Mouse (Mus musculus) cerebellum, postnatal 36 days (tissue): ENCODE results near the gene Zfp146.
"Not testable (repeated sequence)": the region's sequence is repeated elsewhere in the genome, so short reads cannot be mapped to it uniquely, and the experiment has no call there.

ENCODE experiments used
- DNase-seq, 2 experiments: peaks; one replicate each; pipeline ENCODE4 v3.0.0; 2021 to 2022; ENCODE audit warnings: mixed read lengths in 2 of 2

Zfp146 gene

GRCm38 (mm10) chr7:30169583-30170282 lies at the start of gene Zfp146:
TSS of gene Zfp146 (minus strand) at chr7:30169750.
- peak; percentile 90 to 95 for DNase-seq

GRCm38 (mm10) chr7:30217277-30217676 lies 47.7 kb upstream of the Zfp146 start:
- DNase-seq, result no peak

DNA sequence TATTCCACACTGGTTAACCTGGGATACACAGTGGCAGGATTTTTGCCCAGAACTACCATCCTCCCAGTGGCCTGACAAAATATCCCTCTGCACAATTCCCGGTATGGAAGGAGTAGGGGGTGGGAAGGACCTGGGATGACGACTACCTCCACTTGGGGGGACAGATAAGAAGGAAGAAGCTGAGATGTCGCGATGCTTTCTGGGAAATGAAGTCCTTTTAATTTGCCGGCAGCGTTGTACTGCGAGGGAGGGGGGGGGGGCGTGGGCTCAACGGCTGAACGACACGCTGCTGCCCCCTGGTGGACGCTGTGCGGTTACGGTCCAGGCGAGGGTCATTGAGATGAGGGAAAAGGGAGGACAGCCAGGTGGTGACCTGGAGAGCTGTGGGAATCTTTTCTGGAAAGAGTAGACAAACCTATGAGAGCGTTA lies 47.2 kb upstream of the Zfp146 start:
- peak; percentile 83 to 87 for DNase-seq

DNA sequence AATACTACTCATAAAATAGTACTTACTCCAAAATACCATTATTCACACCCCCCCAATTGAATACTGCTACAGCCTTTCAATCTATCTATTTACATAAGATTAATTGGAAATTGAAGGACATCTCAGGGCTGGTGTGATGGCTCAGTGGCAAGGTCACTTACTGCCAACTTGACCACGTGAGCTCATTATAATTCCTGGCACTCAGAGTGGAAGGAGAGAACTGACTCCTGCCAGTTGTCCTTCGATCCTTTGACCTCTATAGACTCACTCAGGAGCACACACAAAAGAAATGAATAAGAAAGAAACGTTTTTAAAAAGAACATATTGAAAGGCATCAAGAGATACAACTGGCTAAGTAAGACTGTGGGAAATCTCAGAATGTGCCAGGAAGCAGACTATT lies 46.3 kb upstream of the Zfp146 start:
- no peak for DNase-seq

DNA sequence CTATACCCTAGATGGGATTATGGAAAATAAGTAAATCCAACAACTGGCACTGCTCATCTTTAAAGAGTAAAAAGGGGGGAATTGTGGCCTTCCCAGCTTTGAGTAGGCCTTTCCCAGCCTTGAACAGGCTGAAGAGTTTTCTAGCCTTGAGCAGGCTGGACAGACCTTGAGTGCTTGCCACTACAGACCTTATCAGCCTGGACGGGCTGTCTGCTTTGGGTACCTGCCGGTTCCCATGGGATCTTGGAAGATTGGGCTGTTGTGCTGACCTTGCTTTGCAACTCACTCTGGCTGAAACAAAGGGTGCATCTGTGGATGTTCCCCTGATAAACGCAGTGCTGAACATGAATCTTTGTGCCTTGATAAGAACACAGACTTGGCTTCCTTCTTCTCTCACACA lies 44.3 kb upstream of the Zfp146 start:
- DNase-seq, result no peak

- DNase-seq, result no peak
Observed at GRCm38 (mm10) chr7:30211025-30211424, 41.5 kb upstream of the Zfp146 start.

DNA sequence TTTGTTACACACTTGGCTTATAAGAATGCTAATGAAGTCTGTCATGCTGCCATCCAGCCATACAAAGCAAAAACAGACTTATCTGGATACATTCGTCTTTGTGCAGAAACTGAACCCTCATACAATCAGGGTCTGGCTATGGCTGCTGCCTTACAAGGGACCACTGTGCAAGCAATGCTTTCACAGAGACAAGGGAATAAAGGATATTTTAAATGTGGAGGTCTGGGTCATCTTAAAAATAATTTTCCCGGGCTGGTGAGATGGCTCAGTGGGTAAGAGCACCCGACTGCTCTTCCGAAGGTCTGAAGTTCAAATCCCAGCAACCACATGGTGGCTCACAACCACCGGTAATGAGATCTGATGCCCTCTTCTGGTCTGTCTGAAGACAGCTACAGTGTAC lies 36.8 kb upstream of the Zfp146 start:
- not testable (repeated sequence) for DNase-seq

- peak; percentile 77 to 88 for DNase-seq
Observed at GRCm38 (mm10) chr7:30205383-30205782, 35.8 kb upstream of the Zfp146 start.

- no peak for DNase-seq
Observed at GRCm38 (mm10) chr7:30204380-30204779, 34.8 kb upstream of the Zfp146 start.

- peak; percentile 55 to 68 for DNase-seq
Observed at GRCm38 (mm10) chr7:30202895-30203690, 33.5 kb upstream of the Zfp146 start.

DNA sequence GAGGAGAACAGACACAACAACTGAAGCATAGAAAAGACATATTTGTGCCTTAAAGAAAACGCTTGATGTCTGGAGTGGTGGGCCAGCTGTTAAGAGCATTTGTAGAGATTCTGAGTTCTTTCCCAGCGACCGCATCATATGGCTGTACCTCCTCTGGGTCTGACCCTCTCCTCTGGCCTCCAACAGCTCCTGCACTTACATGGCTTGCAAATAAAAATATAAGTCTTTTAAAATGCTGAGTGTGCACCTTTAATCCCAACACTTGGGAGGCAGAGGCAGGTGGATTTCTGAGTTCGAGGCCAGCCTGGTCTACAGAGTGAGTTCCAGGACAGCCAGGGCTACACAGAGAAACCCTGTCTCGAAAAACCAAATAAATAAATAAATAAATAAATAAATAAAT lies 31.1 kb upstream of the Zfp146 start:
- not testable (repeated sequence) for DNase-seq

- DNase-seq, result no peak
Observed at GRCm38 (mm10) chr7:30200200-30200599, 30.6 kb upstream of the Zfp146 start.

DNA sequence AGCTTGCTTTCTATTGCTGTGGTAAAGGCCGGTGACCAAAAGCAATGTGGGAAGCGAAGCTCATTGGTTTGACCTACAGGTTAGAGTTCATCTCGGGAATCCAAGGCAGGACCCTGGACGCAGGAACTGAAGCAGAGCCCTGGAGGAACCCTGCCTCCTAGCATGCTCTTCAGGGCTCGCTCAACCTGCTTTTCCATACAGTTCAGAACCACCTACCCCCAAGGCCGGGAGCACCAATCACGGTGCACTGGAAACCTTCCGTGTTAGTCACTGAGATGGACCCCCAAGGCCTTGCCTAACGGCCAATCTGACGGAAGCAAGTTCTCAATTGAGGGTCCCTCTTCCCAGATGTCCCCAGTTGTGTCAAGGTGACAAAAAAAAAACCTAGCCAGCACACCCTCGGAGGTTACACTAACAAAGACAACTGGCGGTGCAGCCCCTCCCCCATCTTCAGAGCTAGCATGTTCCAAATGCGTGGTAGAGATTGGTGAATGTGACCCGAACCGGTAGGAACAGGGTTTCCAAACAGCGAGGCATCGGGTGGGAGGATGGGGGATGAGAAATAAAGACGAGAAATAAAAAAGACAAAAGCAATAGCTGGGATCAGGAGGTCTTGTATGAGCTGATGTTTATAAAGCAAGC lies 30.1 kb upstream of the Zfp146 start:
- DNase-seq, result no peak

DNA sequence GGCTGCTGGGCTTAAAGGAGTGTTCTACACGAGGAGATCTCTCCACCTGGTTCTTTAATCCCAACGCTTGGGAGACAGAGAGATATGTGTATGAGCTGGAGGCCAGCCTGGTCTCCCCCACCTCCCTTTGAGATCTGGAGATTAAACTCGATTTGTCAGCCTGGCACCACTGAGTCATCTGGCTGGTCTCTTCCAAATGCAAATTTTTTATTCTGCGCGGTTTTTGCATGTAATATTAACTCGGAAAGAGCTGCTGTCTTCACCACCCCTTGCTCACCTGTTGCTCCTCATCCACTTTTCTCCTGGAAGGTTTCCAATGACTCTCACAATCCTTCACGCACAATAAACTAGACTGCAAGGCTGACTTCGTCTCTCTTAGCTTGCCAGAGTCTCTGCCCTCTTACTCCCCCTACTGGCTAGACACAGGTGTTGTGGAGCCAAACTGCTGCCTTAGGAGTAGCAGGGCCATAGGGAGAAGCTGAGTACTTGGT lies 29.0 kb upstream of the Zfp146 start, which contains the start of gene Capns1:
TSS of gene Capns1 (minus strand) at position 331 of the 491 bp plus-strand sequence.
- DNase-seq, result peak; percentile 58

GRCm38 (mm10) chr7:30197592-30198129 lies 28.1 kb upstream of the Zfp146 start:
- DNase-seq, result no peak

GRCm38 (mm10) chr7:30196171-30196570 lies 26.6 kb upstream of the Zfp146 start:
- no peak for DNase-seq

GRCm38 (mm10) chr7:30195461-30195860 lies 25.9 kb upstream of the Zfp146 start:
- no peak for DNase-seq

DNA sequence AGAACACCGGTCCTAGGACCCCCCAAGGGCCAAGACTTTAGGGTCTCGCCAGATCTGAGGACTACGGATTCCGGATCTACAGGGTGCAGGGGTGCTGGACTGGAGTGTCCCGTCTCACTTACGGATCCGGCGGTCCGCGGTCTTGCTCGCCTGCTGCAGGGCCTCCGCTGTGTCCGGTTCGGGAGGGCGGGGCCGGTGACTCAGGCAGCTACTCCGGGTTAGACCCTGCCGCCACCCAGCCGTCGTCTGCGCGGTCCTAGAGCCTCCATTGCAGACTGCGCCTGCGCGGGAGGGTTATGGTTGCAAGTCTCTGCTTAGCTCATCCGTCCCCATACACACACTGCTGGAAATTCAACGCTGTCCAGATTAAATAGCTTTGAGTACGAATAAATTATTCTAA lies 25.3 kb upstream of the Zfp146 start:
- DNase-seq, result peak; percentile 96 to 99

DNA sequence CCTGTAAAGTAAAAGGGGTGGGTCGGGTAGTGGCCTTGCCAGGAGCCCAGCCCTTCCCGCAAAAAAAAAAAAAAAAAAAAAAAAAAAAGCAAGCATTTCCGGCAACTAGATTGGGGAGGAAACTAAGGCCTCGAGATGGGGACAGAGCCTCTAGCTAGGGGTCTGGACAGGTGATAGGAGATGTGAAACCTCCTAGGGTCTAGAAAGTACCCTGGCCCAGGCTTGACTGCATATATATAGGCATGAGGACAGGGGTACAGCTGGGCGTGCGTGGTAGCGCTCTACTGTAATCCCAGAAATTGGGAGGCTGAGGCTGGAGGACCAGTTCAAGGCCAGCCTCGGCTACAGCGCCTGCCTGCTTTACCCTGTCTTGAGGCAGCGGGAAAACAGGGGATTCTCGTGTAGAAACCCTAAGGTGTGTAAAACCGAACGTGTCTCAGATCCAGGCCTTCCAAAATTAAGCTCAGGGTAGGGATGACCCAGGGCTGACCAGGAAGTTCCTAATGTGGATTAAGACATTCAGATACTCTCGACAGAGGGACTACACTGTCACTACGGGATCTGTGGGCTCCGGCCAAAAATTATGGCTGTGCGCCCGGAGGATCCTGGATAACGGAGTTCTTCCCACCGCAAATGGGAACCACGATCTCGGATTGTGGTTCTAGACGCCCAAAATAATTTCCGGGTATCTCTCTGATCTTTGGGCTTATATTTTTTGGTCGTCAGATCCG lies 24.7 kb upstream of the Zfp146 start:
- DNase-seq, result peak; percentile 69 to 73

- peak; percentile 83 to 86 for DNase-seq
Observed at GRCm38 (mm10) chr7:30193581-30194100, 24.1 kb upstream of the Zfp146 start.

- DNase-seq, result no peak
Observed at GRCm38 (mm10) chr7:30193013-30193412, 23.5 kb upstream of the Zfp146 start.

- DNase-seq, result no peak
Observed at GRCm38 (mm10) chr7:30192088-30192487, 22.5 kb upstream of the Zfp146 start.
